13 mouse cellular contexts compared by ENCODE assay signal in genomic region chr4:125640520-125640919, GRCm38 (mm10).
"Had no signal": no experiment of that assay in that cellular context is flagged by ENCODE, and none has a peak within 500 bp of the region (broad histone marks: within the 10 kb centered on the region; RNA-seq: fewer than 3 reads in every experiment).

No protein-coding gene starts in this region.

- H3K9ac ChIP-seq: liver, embryonic 12.5 days; lung, embryonic 14.5 days; midbrain, embryonic 15.5 days; neural tube, embryonic 12.5 days had no signal

- H3K9me3 ChIP-seq: limb, embryonic 10.5 days; liver, embryonic 12.5 days; megakaryocyte, embryonic 14.5 days; midbrain, embryonic 15.5 days; neural tube, embryonic 12.5 days had no signal

- H3K4me2 ChIP-seq: liver, embryonic 12.5 days; lung, embryonic 14.5 days; midbrain, embryonic 11.5 days; midbrain, embryonic 15.5 days; neural tube, embryonic 12.5 days had no signal

- ATAC-seq: liver, embryonic 12.5 days; midbrain, embryonic 15.5 days had no signal

- H3K27ac ChIP-seq: left cerebral cortex, adult 2 months; limb, embryonic 10.5 days; liver, embryonic 12.5 days; macrophage; midbrain, embryonic 15.5 days; neural tube, embryonic 12.5 days had no signal

- DNase-seq: lung, embryonic 14.5 days; lung, postnatal 10 days; spleen, adult 18-20 months; thymus, adult 18-20 months; thymus, postnatal 14 days had no signal

- H3K4me1 ChIP-seq: liver, embryonic 12.5 days; megakaryocyte, embryonic 14.5 days had no signal

- H3K27me3 ChIP-seq: liver, embryonic 12.5 days; midbrain, embryonic 15.5 days; neural tube, embryonic 12.5 days had no signal

- H3K36me3 ChIP-seq: limb, embryonic 10.5 days; liver, embryonic 12.5 days; midbrain, embryonic 15.5 days; neural tube, embryonic 12.5 days had no signal

- H3K4me3 ChIP-seq: left cerebral cortex, adult 2 months; limb, embryonic 10.5 days; liver, embryonic 12.5 days; megakaryocyte, embryonic 14.5 days; midbrain, embryonic 15.5 days; neural tube, embryonic 12.5 days had no signal
